Mouse (Mus musculus): ENCODE measurements around the gene Ccdc6.

- TF ChIP-seq CTCF (IDR thresholded peaks at IDR 0.05; ENCODE audit: control insufficient read depth, insufficient read depth, insufficient replicate concordance, low read depth, low read length) (no peak), POLR2A (IDR thresholded peaks at IDR 0.05; ENCODE audit: control insufficient read depth, low read depth, low read length) (no peak)
Observed at GRCm38 (mm10) chr10:70198012-70198411, 101.1 kb downstream of the Ccdc6 start.
